Mouse (Mus musculus) stomach, postnatal 0 days (tissue): ENCODE measurements around the gene Ldb2. TPM values are rescaled to one million over a fixed set of nuclear protein-coding genes. Genes with fewer than 3 reads are reported as not detected.

Experiments
- ATAC-seq: fragments of 200-750 bp; cut with Nextera tagmentation; 2 replicates; pipeline ENCODE4 v1.8.0; 2017; ENCODE audit not compliant: low FRiP score, low TSS enrichment
- DNase-seq: peaks from one replicate; pipeline ENCODE4 v3.0.0-alpha.2; 2016; ENCODE audit warnings: low spot score
- H3K27ac ChIP-seq: fragments of 300-500 bp; sonication (generic); replicated peaks from 2 replicates; pipeline ENCODE4 v1.5.1; 2014; ENCODE audit warnings: mild to moderate bottlenecking, control low read depth
- H3K27me3 ChIP-seq: fragments of 300-500 bp; sonication (generic); 2 replicates; pipeline ENCODE4 v1.6.1; 2014; ENCODE audit warnings: low read length; ENCODE audit not compliant: control insufficient read depth, insufficient read depth
- H3K36me3 ChIP-seq: fragments of 300-500 bp; sonication (generic); 2 replicates; pipeline ENCODE4 v1.6.1; 2014; ENCODE audit warnings: low read length, mixed read lengths; ENCODE audit not compliant: control insufficient read depth, insufficient read depth
- H3K4me1 ChIP-seq: fragments of 300-500 bp; sonication (generic); replicated peaks from 2 replicates; pipeline ENCODE4 v1.6.1; 2014; ENCODE audit warnings: antibody characterized with exemption; ENCODE audit not compliant: control insufficient read depth, insufficient read depth
- H3K4me2 ChIP-seq: fragments of 300-500 bp; sonication (generic); replicated peaks from 2 replicates; pipeline ENCODE4 v1.6.1; 2014; ENCODE audit warnings: low read depth, mild to moderate bottlenecking, control low read depth, moderate library complexity
- H3K4me3 ChIP-seq: fragments of 300-500 bp; sonication (generic); 2 replicates; pipeline ENCODE4 v1.5.1; 2014; ENCODE audit warnings: low read depth, low read length, control low read depth
- H3K9ac ChIP-seq: fragments of 300-500 bp; sonication (generic); 2 replicates; pipeline ENCODE4 v1.6.1; 2014; ENCODE audit warnings: mild to moderate bottlenecking, low read length, control low read depth, mixed read lengths
- H3K9me3 ChIP-seq: fragments of 300-500 bp; sonication (generic); 2 replicates; pipeline ENCODE4 v1.6.1; 2016; ENCODE audit warnings: low read length; ENCODE audit not compliant: control insufficient read depth
- CTCF ChIP-seq: IDR thresholded peaks from 2 replicates; pipeline ENCODE4 v1.5.1; 2016; ENCODE audit warnings: antibody characterized with exemption, low read depth, mild to moderate bottlenecking, moderate library complexity
- EP300 ChIP-seq: optimal IDR thresholded peaks from 2 replicates; pipeline ENCODE3; 2016; ENCODE audit warnings: antibody characterized with exemption
- WGBS: fragments of 180-500 bp; shearing (Covaris S2); extraction: QIAGEN DNeasy Blood & Tissue Kit; methylation state at CpG from one replicate; pipeline ENCODE4 v1.1.7; 2014; 5-methylcytosine and 5-hydroxymethylcytosine counted together
- polyA plus RNA-seq: library from polyadenylated mRNA; unstranded; fragments of >200 nt; fragmentation: Nextera tagmentation; extraction: Ambion mirVana; gene quantifications from 2 replicates; pipeline ENCODE4 v1.2.1, GENCODE M21; 2015

Gene Ldb2
- polyA plus RNA-seq, 1 experiment from 2014 or later: 14.4 TPM

DNA sequence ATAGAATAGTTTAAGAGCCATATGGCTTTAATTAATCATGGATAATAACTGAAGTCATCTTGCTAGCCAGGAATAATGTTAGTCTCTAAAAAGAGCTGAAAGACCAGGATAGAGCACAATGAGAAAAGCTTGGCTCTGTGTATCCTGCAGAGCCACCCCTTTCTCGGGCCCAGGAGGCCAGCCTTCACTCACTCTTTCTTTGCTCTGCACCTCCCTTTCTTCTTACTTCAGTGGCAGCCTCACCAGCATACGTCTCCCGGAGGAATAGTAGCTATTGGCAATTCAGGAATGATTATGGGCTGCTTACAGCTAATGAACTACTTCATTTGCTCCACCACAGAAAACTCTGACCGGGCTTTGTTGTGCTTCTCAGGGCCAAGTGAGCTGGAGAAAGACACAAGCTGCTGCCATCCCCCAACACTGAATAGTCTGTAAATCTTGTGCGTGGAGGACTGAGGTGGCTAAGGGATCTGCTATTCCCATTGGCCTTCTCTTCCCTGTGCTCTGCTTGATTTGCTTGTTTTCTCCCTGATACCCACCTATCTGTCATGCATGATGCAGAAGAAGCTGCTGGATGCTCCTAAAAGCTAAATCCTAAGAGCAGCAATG lies 86.2 kb downstream of the Ldb2 start:
- 0 out of 2 replicates have a peak overlapping the region, but pooled peaks have one; percentile 3 for H3K27ac ChIP-seq

DNA sequence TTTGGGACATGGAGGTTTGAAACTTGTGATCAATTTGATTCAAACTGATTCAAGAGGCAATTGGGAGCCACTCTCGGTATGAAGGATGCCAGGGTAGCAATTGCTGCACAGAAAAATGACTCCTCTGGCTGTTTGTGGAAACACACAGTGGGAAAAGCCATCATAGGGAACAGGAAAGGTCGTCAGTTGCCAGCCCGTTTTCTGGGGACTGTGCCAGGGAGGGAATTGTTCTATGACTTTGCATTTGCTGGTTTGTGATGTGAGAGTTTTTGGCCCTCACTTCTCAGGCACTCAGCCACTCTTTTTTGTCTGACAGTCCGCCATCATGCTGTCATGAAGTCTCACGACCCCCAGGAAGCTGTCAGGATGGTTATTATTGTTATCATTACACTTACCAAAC lies 88.3 kb downstream of the Ldb2 start:
- 44% methylated on average over 5 of the region's 5 CpGs for WGBS
- TF ChIP-seq CTCF (no peak), EP300 (no peak)
- no peak overlapping the region for H3K27ac ChIP-seq
- H3K27me3 ChIP-seq: no peaks in the 10 kb centered on the region
- peaks cover 2% of the 10 kb centered on the region; the same call in 1 of the 2 replicates for H3K4me1 ChIP-seq
- no peak for ATAC-seq
- peak; percentile 26 for DNase-seq
- no peaks in the 10 kb centered on the region for H3K9me3 ChIP-seq
- no peak overlapping the region for H3K4me2 ChIP-seq
- H3K4me3 ChIP-seq: no peak overlapping the region
- H3K9ac ChIP-seq: no peak overlapping the region
- no peaks in the 10 kb centered on the region for H3K36me3 ChIP-seq

More for the DNA sequence above, 86.2 kb downstream of the Ldb2 start:
- Histone ChIP-seq H3K4me2 (no peak overlapping the region), H3K9me3 (no peaks in the 10 kb centered on the region), H3K9ac (no peak overlapping the region), H3K4me3 (no peak overlapping the region), H3K36me3 (no peaks in the 10 kb centered on the region), H3K4me1 (peaks cover 2% of the 10 kb centered on the region; the same call in 1 of the 2 replicates), H3K27me3 (no peaks in the 10 kb centered on the region)
- TF ChIP-seq CTCF: no peak
- TF ChIP-seq EP300: no peak
- ATAC-seq (no peak), DNase-seq (no peak)
- WGBS: 33% methylated on average over 5 of the region's 5 CpGs

DNA sequence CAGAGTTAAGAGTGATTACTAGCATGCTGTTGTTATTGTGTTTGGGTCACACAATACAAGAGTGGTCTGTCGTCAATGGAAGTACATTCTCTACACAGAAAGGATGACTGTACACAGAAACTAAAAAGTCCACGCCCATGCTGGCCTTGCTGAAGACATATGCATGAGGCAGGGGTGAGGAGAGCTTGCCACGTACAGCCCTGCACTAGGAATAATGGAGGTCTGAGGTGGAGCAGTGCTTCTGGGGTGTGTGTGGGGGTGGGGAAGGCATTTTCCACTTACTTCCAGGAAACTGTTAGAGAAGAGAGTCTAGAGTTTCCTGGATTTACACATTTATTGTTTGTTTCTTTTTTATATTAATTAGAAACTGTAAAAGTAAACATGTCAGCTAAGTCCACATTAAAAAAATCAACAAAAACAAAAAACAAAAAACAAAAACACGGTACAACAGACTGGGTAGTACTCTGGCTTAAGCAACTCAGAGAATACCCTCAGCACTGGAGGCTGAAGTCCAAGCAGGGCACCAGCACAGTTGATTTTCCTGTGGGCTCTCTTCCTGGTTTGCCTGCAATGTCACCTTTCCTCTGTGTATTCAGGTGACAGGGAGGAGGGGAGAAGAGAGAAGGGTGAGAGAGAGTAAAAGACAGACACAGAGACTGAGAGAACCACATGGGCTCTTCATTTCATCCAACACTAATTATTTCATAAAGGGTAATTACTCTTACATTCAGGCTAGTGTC lies 89.2 kb downstream of the Ldb2 start:
- no peaks in the 10 kb centered on the region for H3K9me3 ChIP-seq
- WGBS: 34% methylated on average over 4 of the region's 4 CpGs
- 0 out of 2 replicates have a peak overlapping the region, but pooled peaks have one; percentile 18 for H3K27ac ChIP-seq
- DNase-seq: peak; percentile 33
- no peak overlapping the region for H3K9ac ChIP-seq
- peaks cover 2% of the 10 kb centered on the region; the same call in 1 of the 2 replicates for H3K4me1 ChIP-seq
- TF ChIP-seq EP300: no peak
- no peak for TF ChIP-seq CTCF
- no peak overlapping the region for H3K4me3 ChIP-seq
- H3K36me3 ChIP-seq: no peaks in the 10 kb centered on the region
- H3K4me2 ChIP-seq: no peak overlapping the region
- ATAC-seq: peak; percentile 89
- no peaks in the 10 kb centered on the region for H3K27me3 ChIP-seq

DNA sequence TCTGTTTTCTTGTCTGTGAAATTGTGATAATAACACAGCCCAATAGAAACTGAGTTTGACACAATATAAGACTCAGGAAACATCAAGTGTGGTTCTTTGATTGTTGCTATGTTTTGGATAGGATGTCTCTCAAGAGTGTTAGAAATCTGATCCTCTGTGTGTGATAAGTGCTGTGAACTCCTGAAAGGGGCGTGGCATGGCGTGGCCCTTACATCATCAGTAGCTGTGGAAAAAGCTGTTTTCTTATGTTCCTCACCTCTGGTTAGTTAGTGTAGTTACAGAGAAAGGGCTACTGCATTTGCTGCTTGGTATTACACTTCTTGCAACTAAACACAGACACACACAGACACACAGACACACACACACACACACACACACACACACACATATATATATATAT lies 90.2 kb downstream of the Ldb2 start:
- no peak overlapping the region for H3K4me3 ChIP-seq
- H3K9me3 ChIP-seq: no peaks in the 10 kb centered on the region
- DNase-seq (no peak), ATAC-seq (no peak)
- H3K4me2 ChIP-seq: no peak overlapping the region
- no peak overlapping the region for H3K9ac ChIP-seq
- no peak overlapping the region for H3K27ac ChIP-seq
- no peaks in the 10 kb centered on the region for H3K27me3 ChIP-seq
- peaks cover 2% of the 10 kb centered on the region; the same call in 1 of the 2 replicates for H3K4me1 ChIP-seq
- no peaks in the 10 kb centered on the region for H3K36me3 ChIP-seq
- 64% methylated on average over 2 of the region's 2 CpGs for WGBS
- no peak for TF ChIP-seq CTCF
- TF ChIP-seq EP300: no peak

DNA sequence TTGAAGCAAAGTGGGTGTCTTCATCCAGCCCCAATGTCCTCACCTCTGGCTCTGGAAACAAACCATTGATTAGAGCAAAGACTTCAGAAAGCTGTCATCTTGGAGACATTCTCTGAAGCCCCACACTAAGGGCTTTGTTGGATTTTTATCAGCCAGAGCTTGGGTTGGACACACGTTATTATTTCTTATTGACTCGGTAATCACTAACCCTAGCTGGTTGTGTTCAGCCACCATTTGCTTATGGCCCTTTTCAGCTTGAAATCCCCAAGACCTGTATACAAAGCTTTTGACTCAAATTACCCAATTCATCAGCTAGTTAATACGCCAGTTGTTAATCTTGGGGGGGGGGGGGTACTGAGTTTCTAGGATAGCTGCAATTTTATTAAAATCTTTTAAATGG lies 91.5 kb downstream of the Ldb2 start:
- Histone ChIP-seq H3K9me3 (no peaks in the 10 kb centered on the region), H3K27me3 (no peaks in the 10 kb centered on the region), H3K4me2 (no peak overlapping the region), H3K4me3 (no peak overlapping the region), H3K36me3 (no peaks in the 10 kb centered on the region), H3K9ac (no peak overlapping the region), H3K27ac (no peak overlapping the region), H3K4me1 (no peaks in the 10 kb centered on the region)
- TF ChIP-seq EP300: no peak
- no peak for TF ChIP-seq CTCF
- WGBS: 85% methylated on average over 3 of the region's 3 CpGs
- ATAC-seq (no peak), DNase-seq (no peak)
